11 mouse cellular contexts compared by ENCODE assay signal in the genomic region with DNA sequence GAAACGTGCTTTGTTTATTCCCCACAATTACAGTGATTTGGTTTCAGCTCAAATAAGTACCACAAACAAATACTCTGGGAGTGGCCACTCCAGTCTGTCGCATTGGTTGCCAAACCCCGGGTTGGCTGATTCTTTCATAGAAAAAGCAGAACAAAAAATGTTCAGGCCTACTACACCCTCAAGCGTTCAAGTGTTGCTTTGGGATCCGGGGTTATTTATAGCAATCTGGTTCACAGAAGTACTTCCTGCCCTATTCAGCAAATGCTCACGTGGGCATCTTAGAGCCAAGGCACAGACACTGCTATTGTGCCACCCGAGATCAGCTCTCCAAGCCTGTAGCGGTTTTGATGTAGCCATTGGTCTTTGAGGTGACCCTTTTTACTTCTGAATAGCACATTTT. TPM values are rescaled to one million over a fixed set of nuclear protein-coding genes. Genes with fewer than 3 reads are reported as not detected.
DNase-seq lines count a peak whose midpoint lies in the region; ATAC-seq and TF ChIP-seq lines count a peak whose summit lies in the region.
"Had no signal": no experiment of that assay in that cellular context is flagged by ENCODE, and none has a peak within 500 bp of the region (broad histone marks: within the 10 kb centered on the region; RNA-seq: fewer than 3 reads in every experiment).

No protein-coding gene starts in this region.

- no peak for TF ChIP-seq CTCF in bone marrow macrophage, adult 2 months (IDR thresholded peaks at IDR 0.05; ENCODE audit: low read depth, low read length)

- peak overlapping the region; percentile 55 for H3K4me3 ChIP-seq in bone marrow macrophage, adult 2 months (ENCODE audit: insufficient read depth, low read length)
- H3K4me3 ChIP-seq: embryonic facial prominence, embryonic 13.5 days; lung, embryonic 15.5 days had no signal

- DNase-seq in layer of hippocampus, adult 11-12 months (ENCODE audit: low spot score): peak; percentile 43
- no peak for DNase-seq in layer of hippocampus, postnatal 25 days (ENCODE audit: extremely low spot score in 1 of 2, low spot score in 1 of 2)
- DNase-seq in heart, postnatal 4 days: peak; percentile 21
- DNase-seq in urinary bladder, adult 2 months (ENCODE audit: low spot score): no peak
- no peak for DNase-seq in adrenal gland, adult 2 months
- DNase-seq: right cerebral cortex, adult 18-20 months had no signal

- peak overlapping the region; percentile 94 for H3K27ac ChIP-seq in bone marrow macrophage, adult 2 months (ENCODE audit: insufficient read depth, low read depth, low read length)
- H3K27ac ChIP-seq: embryonic facial prominence, embryonic 13.5 days; lung, embryonic 15.5 days had no signal

- no peak for TF ChIP-seq POLR2A in bone marrow macrophage, adult 2 months (IDR thresholded peaks at IDR 0.05; ENCODE audit: borderline replicate concordance, low read depth, low read length)

- peak; percentile 86 for ATAC-seq in neutrophil, adult 5-6 weeks (ENCODE audit: extremely low read depth, insufficient number of reproducible peaks, low FRiP score, poor library complexity, severe bottlenecking)
- ATAC-seq in erythroid progenitor cell, adult 5-6 weeks (replicated peaks; ENCODE audit: low FRiP score, poor library complexity, severe bottlenecking): no peak

- peaks cover 21% of the 10 kb centered on the region for H3K4me1 ChIP-seq in bone marrow macrophage, adult 2 months (ENCODE audit: control insufficient read depth, insufficient read depth, low read length)
- H3K4me1 ChIP-seq: embryonic facial prominence, embryonic 13.5 days; lung, embryonic 15.5 days had no signal

RNA-seq across cellular contexts. Expression of gene Fabp7, which starts 57.0 kb away (rescaled TPM):
- 100 to 1,000 TPM; 109 to 116 TPM for total RNA-seq in layer of hippocampus, postnatal 25 days (2021)
- 1.6 TPM in 1 of 2 replicates, not detected in the other for polyA plus RNA-seq in bone marrow macrophage, adult 2 months (2012; ENCODE audit: insufficient read depth, insufficient read length, missing spikeins)
- total RNA-seq in heart, postnatal 4 days (2021): 1 to 10 TPM; 2.7 to 3.6 TPM
- total RNA-seq in neutrophil, adult 5-6 weeks (2017): not detected in 2 replicates
- 0.95 and 1.4 TPM in 2 replicates for polyA plus RNA-seq in urinary bladder, adult 2 months (2012; rRNA removed)
- not detected in 2 replicates for total RNA-seq in erythroid progenitor cell, adult 5-6 weeks (2015; ENCODE audit: low replicate concordance)
- total RNA-seq in erythroid progenitor cell, adult 5-6 weeks (2017; ENCODE audit: low replicate concordance): not detected in 2 replicates
- total RNA-seq in adrenal gland, adult 2 months (2021): under 1 TPM; 0.75 to 0.90 TPM
- polyA plus RNA-seq in adrenal gland, adult 2 months (2012; rRNA removed): 0.25 TPM in 1 of 2 replicates, not detected in the other

Comparison
In these comparisons a context has a peak if more than half of its experiments do, and no peak if none do; other contexts are left out.
1. DNase-seq: peak in layer of hippocampus, adult 11-12 months (single experiment) and heart, postnatal 4 days (single experiment); none in layer of hippocampus, postnatal 25 days (0 of 2), urinary bladder, adult 2 months (single experiment) and adrenal gland, adult 2 months (single experiment).
2. RNA of gene Fabp7, which starts 57.0 kb away (total RNA-seq): 109 to 116 TPM in layer of hippocampus, postnatal 25 days; 2.7 to 3.6 TPM in heart, postnatal 4 days, 0.75 to 0.90 TPM in adrenal gland, adult 2 months, not detected in neutrophil, adult 5-6 weeks and not detected in erythroid progenitor cell, adult 5-6 weeks; every median in the first group is over 10 times any median in the second.